46 mouse cellular contexts compared by ENCODE assay signal in the genomic region with DNA sequence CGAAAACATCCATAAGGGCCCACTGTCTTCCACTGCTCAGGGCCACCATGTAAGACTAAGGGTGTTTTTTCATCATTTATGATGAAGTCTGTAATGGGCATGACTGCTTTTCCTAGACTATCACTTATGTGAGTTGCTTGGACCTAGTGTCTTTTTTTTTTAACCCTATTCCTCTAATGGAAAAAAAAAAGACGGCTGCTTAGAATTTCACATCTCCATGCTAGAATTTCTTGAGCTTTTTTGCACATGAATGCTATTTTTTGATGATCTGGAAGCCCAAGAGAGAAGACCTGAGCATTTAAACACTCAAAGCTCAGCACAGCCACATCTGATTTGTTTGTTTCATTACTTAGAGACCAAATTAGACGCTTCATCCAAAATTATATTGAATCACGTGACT. TPM values are rescaled to one million over a fixed set of nuclear protein-coding genes. Genes with fewer than 3 reads are reported as not detected.
"Had no signal": no experiment of that assay in that cellular context is flagged by ENCODE, and none has a peak within 500 bp of the region (broad histone marks: within the 10 kb centered on the region; RNA-seq: fewer than 3 reads in every experiment).

TSS of gene Slc15a5 (minus strand) at position 101 of the 400 bp plus-strand sequence.

- DNase-seq: heart, postnatal 10 days; heart, postnatal 14 days; heart, postnatal 36 days; heart, postnatal 4 days; kidney, adult 11 months; kidney, adult 18-20 months; kidney, adult 2 months; kidney, adult 8-10 months; kidney, adult 9 months; kidney, postnatal 10 days; kidney, postnatal 14 days; kidney, postnatal 25 days; kidney, postnatal 36 days; kidney, postnatal 4 days; layer of hippocampus, adult 9-11 months; layer of hippocampus, postnatal 36 days had no signal

- H3K4me1 ChIP-seq: heart, embryonic 10.5 days; heart, embryonic 12.5 days; heart, embryonic 13.5 days; heart, embryonic 15.5 days; hindbrain, embryonic 10.5 days; hindbrain, embryonic 12.5 days; hindbrain, embryonic 13.5 days; hindbrain, embryonic 15.5 days; intestine, embryonic 15.5 days; kidney, embryonic 15.5 days had no signal

- H3K9me3 ChIP-seq: heart, embryonic 10.5 days; heart, embryonic 12.5 days; heart, embryonic 13.5 days; heart, embryonic 15.5 days; hindbrain, embryonic 10.5 days; hindbrain, embryonic 12.5 days; hindbrain, embryonic 13.5 days; hindbrain, embryonic 15.5 days; intestine, embryonic 15.5 days; kidney, embryonic 15.5 days had no signal

- H3K36me3 ChIP-seq: heart, embryonic 10.5 days; heart, embryonic 12.5 days; heart, embryonic 13.5 days; heart, embryonic 15.5 days; hindbrain, embryonic 10.5 days; hindbrain, embryonic 12.5 days; hindbrain, embryonic 13.5 days; hindbrain, embryonic 15.5 days; intestine, embryonic 15.5 days; kidney, embryonic 15.5 days had no signal

- ATAC-seq: hindbrain, embryonic 16.5 days; hindbrain, postnatal 0 days; inflammation-experienced regulatory T-cells, adult 6 months; intestine, embryonic 15.5 days; intestine, embryonic 16.5 days; intestine, postnatal 0 days had no signal

- H3K4me2 ChIP-seq: heart, embryonic 11.5 days; heart, embryonic 12.5 days; heart, embryonic 13.5 days; heart, embryonic 15.5 days; hindbrain, embryonic 12.5 days; hindbrain, embryonic 13.5 days; hindbrain, embryonic 14.5 days; hindbrain, embryonic 15.5 days; intestine, embryonic 15.5 days; kidney, embryonic 15.5 days had no signal

- H3K27me3 ChIP-seq: heart, embryonic 12.5 days; heart, embryonic 13.5 days; heart, embryonic 15.5 days; hindbrain, embryonic 12.5 days; hindbrain, embryonic 13.5 days; hindbrain, embryonic 15.5 days; intestine, embryonic 15.5 days; kidney, embryonic 15.5 days had no signal

- H3K9ac ChIP-seq: heart, embryonic 12.5 days; heart, embryonic 13.5 days; heart, embryonic 15.5 days; hindbrain, embryonic 12.5 days; hindbrain, embryonic 13.5 days; hindbrain, embryonic 14.5 days; hindbrain, embryonic 15.5 days; intestine, embryonic 15.5 days; kidney, embryonic 15.5 days had no signal

- H3K27ac ChIP-seq: heart, embryonic 10.5 days; heart, embryonic 13.5 days; heart, embryonic 15.5 days; hindbrain, embryonic 10.5 days; hindbrain, embryonic 12.5 days; hindbrain, embryonic 13.5 days; hindbrain, embryonic 14.5 days; hindbrain, embryonic 15.5 days; hindbrain, postnatal 0 days; intestine, embryonic 15.5 days; kidney, embryonic 15.5 days; kidney, postnatal 0 days; layer of hippocampus, adult 2 months had no signal

- H3K4me3 ChIP-seq: heart, embryonic 10.5 days; heart, embryonic 12.5 days; heart, embryonic 13.5 days; heart, embryonic 15.5 days; hindbrain, embryonic 10.5 days; hindbrain, embryonic 12.5 days; hindbrain, embryonic 13.5 days; hindbrain, embryonic 15.5 days; intestine, embryonic 15.5 days; kidney, embryonic 15.5 days; layer of hippocampus, adult 2 months had no signal

RNA-seq across cellular contexts. Expression of gene Slc15a5, which starts in this region (rescaled TPM):
- total RNA-seq: heart, postnatal 10 days; heart, postnatal 14 days; heart, postnatal 25 days; heart, postnatal 36 days; heart, postnatal 4 days; hematopoietic stem cell, adult 5-6 weeks; hindbrain, postnatal 0 days; layer of hippocampus, adult 18-20 months; layer of hippocampus, adult 2 months; layer of hippocampus, adult 8-10 months; layer of hippocampus, postnatal 10 days; layer of hippocampus, postnatal 36 days; left cerebral cortex, adult 18-20 months had no signal
- polyA plus RNA-seq: heart, embryonic 10.5 days; heart, embryonic 12.5 days; heart, embryonic 13.5 days; heart, embryonic 16.5 days; hindbrain, embryonic 10.5 days; hindbrain, embryonic 11.5 days; hindbrain, embryonic 12.5 days; hindbrain, embryonic 14.5 days; hindbrain, embryonic 15.5 days; hindbrain, embryonic 16.5 days; inflammation-experienced regulatory T-cells, adult 6 months; intestine, embryonic 14.5 days; intestine, embryonic 15.5 days; intestine, embryonic 16.5 days; kidney, adult 2 months; kidney, embryonic 14.5 days; kidney, embryonic 15.5 days; large intestine, adult 2 months had no signal
